Mouse (Mus musculus) heart, adult 2 months (tissue): Measurements from ENCODE around the gene Rtl1. TPM values are rescaled to one million over a fixed set of nuclear protein-coding genes. Genes with fewer than 3 reads are reported as not detected.

Experiments used
- DNase-seq, 2 experiments: peaks; one replicate each; pipeline ENCODE4 v3.0.0; 2021
- H3K27ac ChIP-seq: fragments of 200-600 bp; 2 replicates; pipeline ENCODE4 v1.8.1; 2022
- H3K27me3 ChIP-seq: fragments of 200-500 bp; 2 replicates; pipeline ENCODE4 v1.6.1; 2012; ENCODE audit warnings: mild to moderate bottlenecking, low read length, inconsistent platforms, mixed read lengths; ENCODE audit not compliant: control insufficient read depth, insufficient read depth
- H3K36me3 ChIP-seq: fragments of 200-500 bp; 2 replicates; pipeline ENCODE4 v1.6.1; 2012; ENCODE audit warnings: low read length, inconsistent platforms; ENCODE audit not compliant: control insufficient read depth, insufficient read depth
- H3K4me1 ChIP-seq: fragments of 200-500 bp; 2 replicates; pipeline ENCODE4 v1.6.1; 2011; ENCODE audit warnings: low read length; ENCODE audit not compliant: control insufficient read depth, insufficient read depth
- H3K4me3 ChIP-seq: fragments of 200-600 bp; 2 replicates; pipeline ENCODE4 v1.8.1; 2022
- H3K79me2 ChIP-seq: fragments of 200-500 bp; replicated peaks from 2 replicates; pipeline ENCODE4 v1.6.1; 2012; ENCODE audit warnings: mild to moderate bottlenecking, inconsistent platforms, low read length, moderate library complexity, mixed read lengths; ENCODE audit not compliant: control insufficient read depth, insufficient read depth
- H3K9ac ChIP-seq: fragments of 200-500 bp; 2 replicates; pipeline ENCODE4 v1.6.1; 2012; ENCODE audit warnings: low read depth, mild to moderate bottlenecking, control low read depth, inconsistent platforms, low read length, mixed read lengths
- CTCF ChIP-seq: fragments of 200-600 bp; IDR thresholded peaks from 2 replicates; pipeline ENCODE4 v1.8.1; 2022; ENCODE audit warnings: antibody characterized with exemption, mild to moderate bottlenecking, moderate library complexity
- EP300 ChIP-seq: fragments of 200-500 bp; IDR thresholded peaks from 2 replicates; pipeline ENCODE4 v1.6.1; 2011; ENCODE audit warnings: low read depth, low read length, control low read depth; ENCODE audit not compliant: insufficient read depth
- POLR2A ChIP-seq: fragments of 200-500 bp; IDR thresholded peaks from 2 replicates; pipeline ENCODE4 v1.6.1; 2011; ENCODE audit warnings: mild to moderate bottlenecking, low read depth, low read length, control low read depth; ENCODE audit not compliant: insufficient read depth
- whole genome bisulfite sequencing: fragments of 180-500 bp; shearing (Covaris S2); methylation state at CpG from one replicate; pipeline ENCODE4 v1.1.7; 2018; 5-methylcytosine and 5-hydroxymethylcytosine counted together
- intact Hi-C: fragments of 180-260 bp; cut with DNase I; formaldehyde crosslinking; loops from one replicate; pipeline ENCODE4 v1.15.1; 2025
- polyA plus RNA-seq: library from polyadenylated mRNA; depleted of rRNA; stranded (reverse); fragments of >200 nt; gene quantifications from 2 replicates; pipeline ENCODE4 v1.2.3, GENCODE M21; 2012
- total RNA-seq, 2 experiments: library from RNA; stranded (reverse); gene quantifications; 2 replicates each; pipeline ENCODE4 v1.2.3; 2021

The Rtl1 gene
- total and polyA plus RNA-seq, 3 experiments: 0.02 TPM; not detected in 2

- H3K4me1 ChIP-seq: no peaks in the 10 kb centered on the region
- H3K27ac ChIP-seq: no peak overlapping the region
- H3K9ac ChIP-seq: no peak overlapping the region
- 85% methylated on average over 14 of the region's 14 CpGs for WGBS
- DNase-seq: no peak
- H3K79me2 ChIP-seq: no peaks in the 10 kb centered on the region
- no peak overlapping the region for H3K4me3 ChIP-seq
- no peak for TF ChIP-seq POLR2A
- TF ChIP-seq CTCF: no peak
- TF ChIP-seq EP300: no peak
- no peaks in the 10 kb centered on the region for H3K27me3 ChIP-seq
- intact Hi-C loops: no loop called here
- H3K36me3 ChIP-seq: no peaks in the 10 kb centered on the region
Observed at GRCm38 (mm10) chr12:109617993-109618392, 17.9 kb upstream of the Rtl1 start.

- no peak for DNase-seq
- WGBS: 58% methylated on average over 13 of the region's 15 CpGs
- no peak overlapping the region for H3K4me3 ChIP-seq
- H3K27ac ChIP-seq: no peak overlapping the region
- no peaks in the 10 kb centered on the region for H3K79me2 ChIP-seq
- H3K4me1 ChIP-seq: no peaks in the 10 kb centered on the region
- no peaks in the 10 kb centered on the region for H3K36me3 ChIP-seq
- no peak overlapping the region for H3K9ac ChIP-seq
- intact Hi-C loops: no loop called here
- no peaks in the 10 kb centered on the region for H3K27me3 ChIP-seq
- TF ChIP-seq POLR2A: no peak
- no peak for TF ChIP-seq CTCF
- no peak for TF ChIP-seq EP300
Observed at GRCm38 (mm10) chr12:109617126-109617525, 17.0 kb upstream of the Rtl1 start.

- intact Hi-C loops: no loop called here
- H3K27ac ChIP-seq: no peak overlapping the region
- no peak overlapping the region for H3K4me3 ChIP-seq
- H3K79me2 ChIP-seq: no peaks in the 10 kb centered on the region
- no peak for DNase-seq
- whole genome bisulfite sequencing: 30% methylated on average over 8 of the region's 8 CpGs
- H3K9ac ChIP-seq: no peak overlapping the region
- H3K4me1 ChIP-seq: no peaks in the 10 kb centered on the region
- H3K27me3 ChIP-seq: no peaks in the 10 kb centered on the region
- H3K36me3 ChIP-seq: no peaks in the 10 kb centered on the region
- TF ChIP-seq EP300: no peak
Observed at GRCm38 (mm10) chr12:109615371-109615770, 15.2 kb upstream of the Rtl1 start.

GRCm38 (mm10) chr12:109614416-109614815, 14.3 kb upstream of the Rtl1 start:
- Histone ChIP-seq H3K4me1 (no peaks in the 10 kb centered on the region), H3K27ac (no peak overlapping the region), H3K4me3 (no peak overlapping the region), H3K36me3 (no peaks in the 10 kb centered on the region), H3K79me2 (no peaks in the 10 kb centered on the region), H3K9ac (no peak overlapping the region), H3K27me3 (no peaks in the 10 kb centered on the region)
- WGBS: 30% methylated on average over 10 of the region's 10 CpGs
- DNase-seq: no peak
- intact Hi-C loops: no loop called here
- TF ChIP-seq POLR2A (no peak), CTCF (no peak), EP300 (no peak)

GRCm38 (mm10) chr12:109612392-109613385, 12.6 kb upstream of the Rtl1 start:
- no peak for TF ChIP-seq CTCF
- no peak for TF ChIP-seq POLR2A
- Histone ChIP-seq H3K4me3 (no peak overlapping the region), H3K9ac (no peak overlapping the region), H3K36me3 (no peaks in the 10 kb centered on the region), H3K27me3 (no peaks in the 10 kb centered on the region), H3K4me1 (no peaks in the 10 kb centered on the region), H3K79me2 (no peaks in the 10 kb centered on the region), H3K27ac (no peak overlapping the region)
- no peak for DNase-seq
- intact Hi-C loops: no loop called here
- WGBS: 49% methylated on average over 34 of the region's 34 CpGs
